Mouse (Mus musculus): ENCODE data around the gene Rhbdl1.

DNA sequence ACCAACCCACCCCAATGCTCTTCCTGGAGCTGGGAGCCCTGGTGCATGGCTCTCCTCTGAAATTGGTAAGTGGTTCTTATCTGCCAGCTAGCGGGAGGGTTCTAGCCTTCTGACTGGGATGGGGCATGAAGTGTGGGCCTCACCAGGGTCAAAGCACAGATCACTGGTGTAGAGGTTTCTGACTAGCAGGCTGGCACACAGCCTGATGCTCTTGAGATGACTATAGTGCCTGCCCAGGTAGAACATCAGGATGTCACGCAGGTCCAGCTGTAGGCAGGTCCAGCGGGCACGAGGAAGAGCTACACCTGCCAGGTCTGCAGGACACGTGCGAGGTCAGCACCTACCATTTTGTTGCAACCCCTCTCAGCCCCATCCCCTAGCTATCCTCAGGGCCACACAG lies 23.1 kb upstream of the Rhbdl1 start:
- TF ChIP-seq TCF12 (IDR thresholded peaks at IDR 0.05; ENCODE audit: insufficient read depth, poor library complexity, severe bottlenecking), result no peak
- TF ChIP-seq MAX (IDR thresholded peaks at IDR 0.05; ENCODE audit: low read depth), result no peak
- TF ChIP-seq POLR2A (IDR thresholded peaks at IDR 0.05; ENCODE audit: insufficient read length, low read depth), result no peak
- no peak for TF ChIP-seq CEBPB (IDR thresholded peaks at IDR 0.05; ENCODE audit: insufficient read depth, poor library complexity, severe bottlenecking)
- no peak for TF ChIP-seq USF1 (IDR thresholded peaks at IDR 0.05; ENCODE audit: low read depth)
- TF ChIP-seq POLR2AphosphoS2 (IDR thresholded peaks at IDR 0.05; ENCODE audit: insufficient read length, low read depth), result no peak
- no peak for TF ChIP-seq MYOG (IDR thresholded peaks at IDR 0.05; ENCODE audit: control insufficient read depth in 1 of 3, insufficient read depth in 1 of 3, insufficient read length in 2 of 3, low read depth in 2 of 3)
- no peak for TF ChIP-seq TCF3 (IDR thresholded peaks at IDR 0.05; ENCODE audit: insufficient read length, low read depth)
- TF ChIP-seq SRF (IDR thresholded peaks at IDR 0.05; ENCODE audit: control insufficient read depth, insufficient read length, low read depth), result no peak
- no peak for TF ChIP-seq E2F4 (IDR thresholded peaks at IDR 0.05; ENCODE audit: insufficient read depth)
- TF ChIP-seq MYOD1 (IDR thresholded peaks at IDR 0.05; ENCODE audit: control insufficient read depth in 1 of 3, insufficient read length in 2 of 3, low read depth in 2 of 3), result no peak
